Mouse (Mus musculus) lung, adult 2 months (tissue): ENCODE results near the gene Tmem39a.

ENCODE experiments used
- CTCF ChIP-seq: fragments of 200-500 bp; IDR thresholded peaks from 2 replicates; pipeline ENCODE4 v1.5.1; 2011; ENCODE audit warnings: mild to moderate bottlenecking, low read length, control low read depth; ENCODE audit not compliant: insufficient read depth
- POLR2A ChIP-seq: fragments of 200-500 bp; IDR thresholded peaks from 2 replicates; pipeline ENCODE4 v1.6.1; 2011; ENCODE audit warnings: low read depth, mild to moderate bottlenecking, control low read depth, low read length, borderline replicate concordance; ENCODE audit errors: extremely low read depth

GRCm38 (mm10) chr16:38538716-38539380 is 19.6 kb upstream of the Tmem39a start:
- TF ChIP-seq CTCF (no peak), POLR2A (no peak)
